Mouse (Mus musculus) heart, adult 2 months (tissue): ENCODE results near the gene Tuba1a.

Experiments
- CTCF ChIP-seq: fragments of 200-600 bp; IDR thresholded peaks from 2 replicates; pipeline ENCODE4 v1.8.1; 2022; ENCODE audit warnings: antibody characterized with exemption, mild to moderate bottlenecking, moderate library complexity
- POLR2A ChIP-seq: fragments of 200-500 bp; IDR thresholded peaks from 2 replicates; pipeline ENCODE4 v1.6.1; 2011; ENCODE audit warnings: mild to moderate bottlenecking, low read depth, low read length, control low read depth; ENCODE audit not compliant: insufficient read depth

- TF ChIP-seq POLR2A (no peak), CTCF (no peak)
These were observed 4.0 kb upstream of the Tuba1a start for GRCm38 (mm10) chr15:98957475-98957874.
